Mouse (Mus musculus) c-Kit-positive CD71-positive TER-119-positive erythroid progenitor cells, embryonic 14.5 days (primary cell): ENCODE measurements at regions not wholly inside any gene's neighbourhood (a gene's known extent, or its start where the extent isn't known, plus 50 kb on each side); places are given as distances from the start of the nearest gene placed in this dataset.

Source experiments
- DNase-seq: peaks from one replicate; pipeline ENCODE4 v3.0.0-alpha.2; 2013; ENCODE audit warnings: low spot score

GRCm38 (mm10) chr1:190067181-190067580 lies 103.3 kb downstream of the Prox1 start:
- no peak for DNase-seq

GRCm38 (mm10) chr1:190066426-190066825 lies 104.1 kb downstream of the Prox1 start:
- no peak for DNase-seq

GRCm38 (mm10) chr1:190061560-190062295 lies 108.8 kb downstream of the Prox1 start:
- no peak for DNase-seq

DNA sequence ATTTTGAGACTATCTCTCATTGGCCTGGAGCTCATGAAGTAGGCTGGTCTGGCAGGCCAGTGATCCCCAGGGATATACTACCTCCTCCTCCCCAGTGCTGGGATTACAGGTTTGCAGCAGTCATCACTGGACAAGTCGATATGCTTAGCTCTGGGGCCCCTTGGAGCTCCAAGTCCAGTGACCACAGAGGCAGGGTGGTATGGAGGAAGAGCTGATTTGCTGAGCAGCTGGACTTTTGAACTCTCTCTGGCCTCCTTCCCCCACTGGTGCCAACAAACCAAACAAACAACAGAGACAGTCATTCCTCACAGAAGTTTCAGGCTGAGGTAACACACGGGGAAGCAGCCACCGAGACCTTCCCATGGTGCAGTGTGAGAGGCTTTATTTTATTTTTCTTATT lies 111.5 kb downstream of the Prox1 start:
- DNase-seq = no peak

DNA sequence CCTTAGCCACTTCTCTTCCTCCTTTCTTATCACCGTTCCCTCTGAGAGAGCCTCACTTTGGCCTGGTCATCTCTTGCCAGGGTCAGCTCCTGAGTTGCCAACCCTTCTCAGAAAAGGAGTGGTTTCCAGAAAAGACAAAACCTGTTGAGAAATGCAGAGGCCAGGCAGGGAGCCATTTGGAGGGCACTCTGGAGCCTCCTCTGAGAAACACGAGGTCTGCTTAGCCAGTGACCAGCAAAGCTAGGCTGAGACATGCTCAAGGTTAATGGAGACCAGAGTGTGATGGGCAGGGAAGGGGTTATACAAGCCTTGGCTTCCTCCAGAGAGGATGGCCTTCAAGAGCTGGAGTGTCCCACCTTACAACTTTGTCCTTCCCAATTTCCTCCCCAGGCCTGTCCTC lies 113.6 kb downstream of the Prox1 start:
- DNase-seq = no peak

GRCm38 (mm10) chr1:190051903-190052302 lies 118.6 kb downstream of the Prox1 start:
- no peak for DNase-seq

DNA sequence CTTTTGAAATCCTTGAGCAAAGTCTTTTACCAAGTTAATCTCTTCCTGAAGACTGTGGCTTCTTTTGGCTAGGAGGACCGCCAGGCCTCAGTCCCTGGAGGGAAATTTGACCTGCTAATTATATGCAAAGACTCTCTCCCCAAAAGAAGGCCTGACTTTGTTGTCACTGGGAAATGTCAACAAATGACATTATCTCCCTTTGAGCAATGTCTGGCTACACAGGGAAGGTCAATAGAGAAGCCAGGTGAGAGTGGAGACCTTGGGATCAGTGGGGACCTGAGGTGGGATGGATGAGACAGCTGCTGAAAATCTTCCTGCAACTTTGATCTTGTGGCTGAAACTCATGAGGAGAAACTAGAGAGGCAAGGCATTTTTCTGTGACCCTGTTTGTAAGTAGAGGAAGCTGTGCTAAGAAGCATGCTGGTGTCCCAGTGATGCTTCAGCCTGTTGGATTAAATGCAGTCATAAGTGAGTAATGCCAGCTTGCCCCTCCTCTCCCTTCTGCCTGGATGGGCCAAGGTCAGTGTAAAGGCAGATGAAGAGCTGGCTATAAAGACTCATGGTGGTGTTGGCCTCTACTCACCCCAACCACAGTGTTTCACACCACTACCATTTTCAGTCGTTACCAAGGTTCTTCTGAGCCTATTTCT lies 121.9 kb downstream of the Prox1 start:
- no peak for DNase-seq

- no peak for DNase-seq
These were observed 123.3 kb downstream of the Prox1 start for GRCm38 (mm10) chr1:190047201-190047600.

- DNase-seq = no peak
These were observed 123.6 kb upstream of the Smyd2 start for GRCm38 (mm10) chr1:190045797-190046196.

DNA sequence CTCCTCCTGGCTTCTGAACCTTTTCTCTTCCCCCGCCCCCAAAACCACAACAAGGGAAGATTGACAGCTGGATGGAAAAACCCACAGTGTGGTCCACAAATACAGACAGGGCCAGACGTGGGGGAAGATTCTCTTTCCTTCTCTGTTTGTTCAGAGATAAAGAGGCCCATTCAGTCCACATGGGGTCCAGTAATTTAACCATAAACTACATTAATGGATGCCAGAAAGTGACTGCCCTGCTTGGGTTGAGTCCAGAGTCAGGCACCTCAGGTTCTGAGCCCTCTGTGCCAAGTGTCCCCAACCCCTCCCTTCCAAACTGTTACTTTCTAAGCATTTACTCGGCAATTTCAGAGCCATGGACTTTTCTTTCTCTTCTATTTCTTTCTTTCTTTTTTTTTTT lies 121.9 kb upstream of the Smyd2 start:
- no peak for DNase-seq

- no peak for DNase-seq
These were observed 121.0 kb upstream of the Smyd2 start for GRCm38 (mm10) chr1:190043156-190043555.

GRCm38 (mm10) chr1:190042197-190042596 lies 120.0 kb upstream of the Smyd2 start:
- DNase-seq = no peak

- no peak for DNase-seq
These were observed 119.0 kb upstream of the Smyd2 start for GRCm38 (mm10) chr1:190041096-190041706.

GRCm38 (mm10) chr1:190038046-190038445 lies 115.9 kb upstream of the Smyd2 start:
- DNase-seq = no peak

- no peak for DNase-seq
These were observed 114.6 kb upstream of the Smyd2 start for GRCm38 (mm10) chr1:190036726-190037125.

GRCm38 (mm10) chr1:190035935-190036334 lies 113.8 kb upstream of the Smyd2 start:
- DNase-seq = no peak

DNA sequence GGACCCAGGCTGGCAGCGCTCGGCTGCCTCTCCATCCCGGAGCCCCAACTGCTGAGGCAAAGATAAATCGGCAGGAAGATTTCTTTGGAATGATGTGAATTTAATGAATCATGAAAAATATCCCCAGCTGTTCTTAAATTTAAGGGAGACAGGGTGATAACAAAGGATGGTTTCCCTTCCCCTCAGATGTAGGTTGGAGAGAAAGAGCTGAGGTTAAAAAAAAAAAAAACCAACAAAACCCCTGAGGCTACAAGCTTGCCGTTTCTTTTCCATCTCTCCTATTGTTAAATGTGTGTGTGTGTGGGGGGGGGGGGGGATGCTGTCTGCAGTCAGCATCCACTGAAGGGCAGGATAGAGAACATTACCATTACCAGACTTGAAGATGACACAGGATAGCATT lies 111.9 kb upstream of the Smyd2 start:
- no peak for DNase-seq

DNA sequence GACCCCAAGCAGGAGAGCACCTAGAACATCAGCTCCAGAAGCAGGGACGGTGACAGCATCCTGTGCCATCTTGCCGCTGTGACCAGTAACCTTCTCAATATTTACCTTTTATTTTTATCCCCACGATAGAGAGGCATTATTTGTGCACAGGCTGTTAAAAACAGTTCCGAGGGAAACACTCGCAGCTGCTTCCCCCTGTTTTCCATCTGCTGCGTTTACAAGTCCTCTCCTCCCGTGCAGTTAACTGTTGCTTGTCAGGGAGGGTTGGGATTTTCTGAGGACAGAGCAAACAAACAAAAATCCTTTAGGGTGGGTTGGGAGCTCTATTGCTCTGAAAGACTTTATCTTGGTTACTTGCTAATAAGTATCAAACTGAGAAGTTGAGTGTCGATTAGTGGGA lies 105.4 kb upstream of the Smyd2 start:
- no peak for DNase-seq

GRCm38 (mm10) chr1:190009466-190009865 lies 87.3 kb upstream of the Smyd2 start:
- no peak for DNase-seq

DNA sequence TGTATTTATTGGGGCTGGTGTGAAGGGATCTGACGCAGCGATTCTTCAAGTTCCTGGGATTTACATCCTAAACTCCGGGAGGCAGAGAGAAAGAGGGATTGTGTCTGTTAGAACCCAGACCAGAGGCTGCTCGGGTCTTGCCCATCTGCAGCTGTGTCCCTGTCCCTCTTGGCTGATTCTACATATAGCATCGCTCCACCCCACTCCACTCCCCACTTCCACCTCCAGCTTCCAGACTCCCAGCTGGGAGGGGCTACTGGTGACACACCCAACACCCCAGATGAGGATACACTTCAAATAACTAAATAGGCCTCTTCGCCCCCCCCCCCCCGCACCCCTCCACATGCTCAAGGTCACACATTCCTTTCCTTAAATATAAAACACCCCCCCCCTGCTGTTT lies 85.1 kb upstream of the Smyd2 start:
- DNase-seq = no peak

- no peak for DNase-seq
These were observed 78.9 kb upstream of the Smyd2 start for GRCm38 (mm10) chr1:190001084-190001483.

GRCm38 (mm10) chr1:189993706-189994105 lies 71.5 kb upstream of the Smyd2 start:
- no peak for DNase-seq

DNA sequence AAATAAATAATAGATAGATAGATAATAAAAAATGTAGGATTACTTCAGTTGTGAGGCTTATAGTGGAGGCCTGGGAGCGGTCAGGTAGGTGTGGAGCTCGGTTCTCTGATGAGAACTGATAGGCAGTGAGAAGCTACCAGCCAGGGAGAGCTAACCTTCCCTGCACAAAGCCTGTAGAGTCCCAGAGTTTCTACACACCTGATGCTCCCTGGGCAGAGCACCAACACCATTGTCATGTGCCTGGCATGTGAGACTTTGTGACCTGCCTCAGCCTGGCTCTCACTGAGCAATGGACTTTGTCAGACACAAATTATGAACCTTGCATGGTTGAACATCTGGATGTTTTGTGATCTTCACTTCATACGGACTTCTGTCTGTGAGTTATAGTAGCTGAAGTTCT lies 71.1 kb upstream of the Smyd2 start:
- no peak for DNase-seq
